Mouse (Mus musculus): ENCODE data around the gene Fam213b.

Fam213b gene

DNA sequence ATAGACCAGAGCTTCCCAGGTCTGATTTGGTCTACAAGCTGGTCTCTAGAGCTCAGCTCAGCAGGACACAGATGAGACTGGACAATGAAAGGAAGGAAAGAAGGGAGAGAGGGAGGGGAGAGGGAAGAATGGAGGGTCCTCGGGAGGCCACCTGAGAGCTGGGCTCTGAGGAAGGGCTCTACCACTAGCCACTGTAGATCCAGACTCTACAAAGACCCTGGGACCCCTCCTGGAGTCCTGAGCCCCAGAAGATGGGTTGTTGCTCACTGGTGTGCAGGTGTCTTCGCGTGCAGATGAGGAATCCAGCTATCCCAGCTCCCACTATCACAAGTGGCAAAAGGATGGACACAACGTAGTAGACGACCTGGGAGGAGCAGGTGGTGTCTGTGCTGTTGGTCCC, 24.0 kb upstream of the Fam213b start:
- no peak for DNase-seq

- DNase-seq, result peak; percentile 56 to 58
Measured at GRCm38 (mm10) chr4:154922291-154922690, 23.4 kb upstream of the Fam213b start.

DNA sequence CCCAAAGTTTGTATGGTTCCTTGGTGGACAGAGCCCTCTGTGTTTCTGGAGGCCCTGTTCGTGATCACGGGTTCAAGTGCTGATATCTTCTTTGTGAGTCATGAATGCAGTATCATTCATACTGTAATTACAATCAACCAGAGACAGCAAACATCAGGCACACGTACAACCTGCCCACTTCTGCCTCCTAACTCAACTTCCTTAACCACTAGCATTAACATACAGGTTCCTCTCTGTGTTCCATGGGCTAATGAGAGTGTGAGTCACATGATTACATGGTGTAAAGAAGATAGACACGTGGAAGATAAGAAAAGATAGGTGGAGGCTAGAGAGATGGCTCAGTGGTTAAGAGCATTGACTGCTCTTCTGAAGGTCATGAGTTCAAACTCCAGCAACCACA, 17.7 kb upstream of the Fam213b start:
- no peak for DNase-seq

- no peak for DNase-seq
Measured at GRCm38 (mm10) chr4:154915286-154915685, 16.4 kb upstream of the Fam213b start.

- no peak for DNase-seq
Measured at GRCm38 (mm10) chr4:154914707-154915106, 15.8 kb upstream of the Fam213b start.

GRCm38 (mm10) chr4:154914252-154914651, 15.3 kb upstream of the Fam213b start:
- DNase-seq, result no peak

DNA sequence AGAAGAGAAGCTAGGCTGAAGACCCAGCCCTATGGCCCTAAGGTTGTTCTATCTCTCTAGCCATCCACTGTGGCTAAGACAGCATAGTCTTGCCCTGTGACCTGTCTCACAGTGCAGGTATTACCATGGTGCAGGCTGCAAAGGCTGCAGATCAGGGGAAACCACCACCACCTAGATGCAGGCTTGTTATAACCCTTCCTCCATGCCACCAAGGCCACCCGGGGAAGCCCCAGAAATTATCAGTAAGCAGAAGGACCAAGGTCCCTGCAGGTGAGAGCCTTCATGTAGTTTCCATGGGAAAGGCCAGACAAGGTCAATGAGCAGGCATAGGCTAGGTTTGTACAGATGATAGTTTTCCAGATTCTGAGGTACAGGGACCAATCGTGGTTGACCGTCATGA, 14.9 kb upstream of the Fam213b start:
- DNase-seq, result no peak

DNA sequence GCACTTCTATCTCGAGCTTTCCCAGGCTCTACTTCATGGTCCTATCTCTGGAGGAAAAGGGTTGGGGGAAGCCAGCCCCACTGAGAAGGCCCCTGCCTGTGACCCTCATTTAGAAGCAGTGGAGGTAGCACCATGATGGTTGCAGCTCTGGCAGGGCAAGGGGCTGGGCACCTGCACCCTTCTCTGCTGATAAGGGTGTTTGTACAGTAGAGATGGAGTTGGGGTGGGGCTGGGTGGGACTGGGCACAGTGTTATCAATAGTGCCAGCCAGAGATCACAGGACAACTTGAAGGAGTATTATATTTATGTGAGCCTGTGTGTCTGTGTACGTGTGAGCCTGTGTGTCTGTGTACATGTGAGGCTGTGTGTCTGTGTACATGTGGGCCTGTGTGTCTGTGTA, 12.7 kb upstream of the Fam213b start:
- no peak for DNase-seq

- no peak for DNase-seq
Measured at GRCm38 (mm10) chr4:154910606-154911522, 11.9 kb upstream of the Fam213b start.

- no peak for DNase-seq
Measured at GRCm38 (mm10) chr4:154908490-154908889, 9.6 kb upstream of the Fam213b start.

DNA sequence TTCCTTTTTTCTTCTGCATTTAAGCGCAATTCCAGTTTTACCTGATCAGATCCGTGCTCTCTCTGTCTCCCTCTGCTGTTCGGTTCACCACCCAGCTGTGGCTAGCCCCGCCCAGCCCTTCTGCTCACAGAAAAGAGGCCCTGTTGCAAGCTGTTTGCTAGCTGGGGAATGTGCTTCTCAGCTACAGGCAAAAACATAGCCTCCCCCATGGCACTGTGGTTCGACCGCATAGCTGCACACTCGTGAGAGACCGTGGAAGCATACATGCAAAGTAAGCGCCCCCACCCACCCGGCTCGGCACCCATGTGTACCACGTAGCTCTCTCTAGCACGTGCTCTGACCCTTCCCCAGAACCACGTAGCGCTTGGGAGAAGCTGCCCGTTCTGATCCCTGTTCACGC, 8.9 kb upstream of the Fam213b start:
- DNase-seq, result peak; percentile 90 to 92

GRCm38 (mm10) chr4:154904185-154905071, 5.5 kb upstream of the Fam213b start:
- DNase-seq, result peak; percentile 85 to 87

DNA sequence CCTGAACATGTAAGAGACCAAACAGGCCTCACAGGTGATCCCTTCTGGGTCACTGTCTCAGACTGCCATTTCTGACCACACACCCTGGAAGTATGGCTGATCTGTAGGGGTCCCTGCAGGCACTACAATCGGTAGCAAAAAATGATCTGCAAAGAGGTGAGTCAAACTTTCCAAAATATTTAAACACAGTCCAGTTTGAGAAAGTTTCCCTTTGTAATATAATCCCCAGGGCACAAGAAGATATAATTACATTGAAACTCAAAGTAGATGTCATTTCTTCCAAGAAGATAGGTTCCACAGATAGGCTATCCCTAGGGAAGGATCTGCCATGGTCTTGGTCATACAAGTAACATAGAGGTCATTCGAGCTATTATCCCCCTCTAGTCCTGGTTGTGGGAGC, 3.4 kb upstream of the Fam213b start:
- no peak for DNase-seq

GRCm38 (mm10) chr4:154897676-154898465, 1.1 kb downstream of the Fam213b start:
- DNase-seq, result peak; percentile 57 to 62

DNA sequence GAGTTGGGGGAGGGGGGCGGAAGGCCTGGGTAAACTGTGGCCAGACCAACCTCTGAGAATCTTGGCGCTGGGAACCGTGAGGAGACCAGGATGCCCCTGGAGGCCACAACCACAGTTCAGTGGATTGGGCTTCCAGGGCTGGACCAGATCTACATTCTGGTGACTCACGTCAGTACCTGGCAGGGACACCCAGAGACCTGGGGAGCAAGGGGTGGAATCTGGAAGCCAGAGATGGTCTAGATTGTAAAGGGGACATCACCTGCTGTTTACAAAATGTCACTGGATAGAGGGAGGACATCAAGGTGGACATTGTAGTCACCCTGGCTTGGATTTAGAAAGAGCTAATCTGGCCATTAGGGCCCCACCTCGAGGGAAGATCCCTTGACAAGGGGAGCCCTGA, 3.4 kb downstream of the Fam213b start:
- no peak for DNase-seq

- no peak for DNase-seq
Measured at GRCm38 (mm10) chr4:154890887-154891286, 8.0 kb downstream of the Fam213b start.

GRCm38 (mm10) chr4:154887593-154888250, 11.2 kb downstream of the Fam213b start:
- DNase-seq, result peak in 1 of 2 experiments; percentile 42

DNA sequence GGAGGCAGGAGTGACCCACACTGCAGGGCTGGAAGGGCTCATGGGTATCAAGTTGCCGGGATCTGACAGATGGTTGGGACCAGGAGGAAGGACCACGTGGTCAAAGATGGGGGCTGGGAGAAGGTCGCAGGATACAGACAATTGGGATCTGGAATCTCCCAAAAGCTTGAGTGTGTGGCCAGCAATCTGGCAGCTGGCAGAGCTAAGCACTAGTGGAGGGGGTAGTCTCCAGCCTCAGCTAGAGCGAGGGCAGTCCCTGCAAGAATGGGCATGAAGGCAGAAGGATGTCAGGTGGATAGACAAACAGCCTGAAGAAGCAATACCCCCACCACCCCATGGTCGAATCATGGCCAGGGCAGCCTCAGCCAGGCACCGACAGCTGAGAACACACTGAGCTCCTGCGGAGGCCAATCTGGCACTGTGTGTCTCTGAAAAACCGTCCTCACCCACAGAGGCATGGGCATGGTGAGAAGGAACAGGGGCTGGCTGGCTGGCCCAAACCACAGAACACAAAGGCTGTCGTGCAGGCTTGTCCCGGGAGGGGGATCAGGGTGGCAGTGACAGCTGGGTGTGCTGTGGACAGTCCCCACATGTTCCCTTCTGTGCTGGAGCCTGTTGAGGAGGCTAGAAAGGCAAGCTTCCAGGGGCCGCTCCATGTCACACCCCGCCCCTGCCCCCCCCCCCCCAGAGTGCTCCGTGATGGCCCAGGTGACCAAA, 11.9 kb downstream of the Fam213b start:
- peak; percentile 86 to 89 for DNase-seq

DNA sequence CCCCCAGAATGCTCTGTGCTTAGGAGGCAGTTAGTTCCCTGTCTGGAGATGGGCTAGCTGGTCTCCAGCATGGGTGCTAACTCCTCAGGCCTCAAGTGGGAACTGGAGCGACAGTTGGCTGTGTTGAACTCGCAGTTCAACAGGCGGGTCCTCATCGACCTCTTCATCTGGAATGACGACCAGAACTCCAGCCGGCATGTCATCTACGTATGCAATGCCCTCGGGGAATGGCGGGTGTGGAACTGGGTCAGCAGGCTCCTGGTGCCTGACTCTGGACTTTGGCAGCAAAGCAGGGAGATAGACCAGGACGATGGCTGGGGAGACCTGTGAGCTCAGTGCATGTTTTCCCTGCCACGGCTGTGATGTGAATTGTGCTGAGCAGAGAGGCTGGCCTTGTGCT, 13.5 kb downstream of the Fam213b start:
- peak in 1 of 2 experiments; percentile 43 for DNase-seq

GRCm38 (mm10) chr4:154882014-154882659, 16.8 kb downstream of the Fam213b start:
- no peak for DNase-seq

DNA sequence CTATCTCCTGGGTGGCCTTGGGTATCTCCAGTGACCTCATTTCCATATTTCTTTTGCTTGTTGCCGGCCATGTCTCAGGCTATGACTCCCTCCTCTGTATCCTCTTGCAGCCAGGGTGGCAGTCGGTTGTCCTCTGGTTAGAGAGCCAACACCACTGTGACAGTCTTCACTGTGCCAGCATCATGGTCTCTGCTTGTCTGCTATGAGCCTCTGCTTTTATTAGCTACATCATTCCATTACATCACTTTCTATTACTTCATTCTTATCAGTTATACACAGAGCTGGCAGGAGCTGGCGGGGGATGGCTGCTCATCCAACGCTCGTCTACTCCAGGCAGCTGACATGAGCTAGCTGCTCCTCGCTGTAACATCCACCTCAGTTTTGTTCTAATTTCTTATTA, 18.2 kb downstream of the Fam213b start:
- DNase-seq, result no peak

Measured in cerebellum, postnatal 10 days (tissue).